Mouse (Mus musculus): ENCODE measurements around the gene Nme7. TPM values are rescaled to one million over a fixed set of nuclear protein-coding genes. Genes with fewer than 3 reads are reported as not detected.

Nme7 gene
- polyA plus RNA-seq, 1 experiment from 2014 or later = 29.9 TPM

DNA sequence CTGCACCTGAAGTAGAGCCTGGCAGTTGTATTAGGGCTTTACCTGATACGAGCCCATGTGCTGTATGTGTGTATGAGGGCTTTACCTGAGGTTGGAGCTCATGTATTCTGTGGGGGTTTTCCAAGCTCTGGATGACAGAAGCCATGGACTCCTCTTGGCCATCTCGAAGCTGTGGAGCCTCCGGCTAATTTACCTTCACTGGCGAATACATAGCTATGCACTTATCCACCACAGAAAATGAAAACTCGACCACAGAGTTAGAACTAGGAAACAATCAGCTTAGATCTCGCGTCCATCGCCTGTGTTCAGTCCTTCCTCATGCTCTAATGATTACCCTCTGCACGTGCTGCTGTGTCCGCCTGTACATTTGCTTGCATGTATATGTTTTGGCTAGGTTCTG lies 80.4 kb downstream of the Nme7 start:
- Histone ChIP-seq H3K4me2 (no peak overlapping the region), H3K9me3 (ENCODE audit: control insufficient read depth, low read length) (no peaks in the 10 kb centered on the region), H3K4me3 (ENCODE audit: low read depth, low read length) (no peak overlapping the region), H3K9ac (ENCODE audit: low read length) (no peak overlapping the region), H3K27me3 (ENCODE audit: control insufficient read depth, insufficient read depth, low read length) (no peaks in the 10 kb centered on the region), H3K4me1 (ENCODE audit: control insufficient read depth, insufficient read depth, low read length) (no peaks in the 10 kb centered on the region), H3K36me3 (ENCODE audit: control insufficient read depth, insufficient read depth, low read length) (no peaks in the 10 kb centered on the region), H3K27ac (ENCODE audit: low read depth, low read length) (no peak overlapping the region)
- WGBS = 95% methylated on average over 10 of the region's 10 CpGs
- ATAC-seq (ENCODE audit: low FRiP score) (no peak), DNase-seq (ENCODE audit: low spot score, missing footprints) (no peak)

GRCm38 (mm10) chr1:164384972-164385371 lies 81.1 kb downstream of the Nme7 start:
- H3K9me3 ChIP-seq (ENCODE audit: control insufficient read depth, low read length) = no peaks in the 10 kb centered on the region
- no peaks in the 10 kb centered on the region for H3K36me3 ChIP-seq (ENCODE audit: control insufficient read depth, insufficient read depth, low read length)
- H3K27me3 ChIP-seq (ENCODE audit: control insufficient read depth, insufficient read depth, low read length) = no peaks in the 10 kb centered on the region
- no peak overlapping the region for H3K9ac ChIP-seq (ENCODE audit: low read length)
- DNase-seq (ENCODE audit: low spot score, missing footprints) (no peak), ATAC-seq (ENCODE audit: low FRiP score) (no peak)
- no peak overlapping the region for H3K27ac ChIP-seq (ENCODE audit: low read depth, low read length)
- H3K4me1 ChIP-seq (ENCODE audit: control insufficient read depth, insufficient read depth, low read length) = no peaks in the 10 kb centered on the region
- H3K4me3 ChIP-seq (ENCODE audit: low read depth, low read length) = no peak overlapping the region
- H3K4me2 ChIP-seq = no peak overlapping the region
- WGBS = 90% methylated on average over 6 of the region's 6 CpGs

DNA sequence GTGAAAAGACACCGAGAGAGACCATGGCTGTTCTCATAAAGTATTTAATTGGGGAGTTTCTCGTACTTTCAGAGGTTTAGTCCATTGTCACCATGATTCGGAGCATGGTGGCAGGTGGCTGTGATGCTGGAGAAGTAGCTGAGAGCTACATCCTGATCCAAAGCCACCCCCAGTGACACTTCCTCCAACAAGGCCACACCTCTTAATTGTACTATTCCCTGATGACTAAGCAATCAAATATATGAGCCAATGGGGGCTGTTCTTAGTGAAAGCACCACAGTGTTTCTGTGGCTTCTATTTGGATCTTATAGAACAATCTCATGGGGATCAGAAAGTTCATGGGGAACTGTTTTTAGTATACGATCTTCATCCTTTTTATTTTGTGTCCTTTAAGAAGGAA lies 85.8 kb downstream of the Nme7 start:
- H3K4me3 ChIP-seq (ENCODE audit: low read depth, low read length) = no peak overlapping the region
- no peak for ATAC-seq (ENCODE audit: low FRiP score)
- no peaks in the 10 kb centered on the region for H3K36me3 ChIP-seq (ENCODE audit: control insufficient read depth, insufficient read depth, low read length)
- H3K27ac ChIP-seq (ENCODE audit: low read depth, low read length) = no peak overlapping the region
- WGBS = 86% methylated on average over 4 of the region's 4 CpGs
- H3K9me3 ChIP-seq (ENCODE audit: control insufficient read depth, low read length) = no peaks in the 10 kb centered on the region
- no peaks in the 10 kb centered on the region; the same call in 1 of the 2 replicates for H3K4me1 ChIP-seq (ENCODE audit: control insufficient read depth, insufficient read depth, low read length)
- H3K27me3 ChIP-seq (ENCODE audit: control insufficient read depth, insufficient read depth, low read length) = no peaks in the 10 kb centered on the region
- no peak overlapping the region for H3K9ac ChIP-seq (ENCODE audit: low read length)
- H3K4me2 ChIP-seq = no peak overlapping the region
- no peak for DNase-seq (ENCODE audit: low spot score, missing footprints)

DNA sequence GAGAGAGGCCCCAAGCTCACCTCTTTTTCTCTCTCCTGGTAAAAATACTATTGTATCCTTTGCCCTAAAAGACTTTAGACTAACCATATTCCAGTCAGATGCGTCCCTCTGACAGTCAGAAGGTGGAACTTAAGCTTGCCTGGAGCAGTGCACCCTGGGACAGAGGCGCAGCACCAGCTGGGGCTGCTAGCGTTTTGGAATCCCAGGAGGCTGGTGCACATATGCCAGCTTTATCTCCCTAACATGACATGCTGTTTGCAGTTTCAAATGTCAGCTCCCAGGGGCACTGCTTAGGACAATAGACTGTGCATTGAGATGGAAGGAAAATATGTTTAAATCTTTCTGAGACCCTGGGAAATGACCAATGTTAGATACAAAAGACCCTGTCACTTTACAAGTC lies 88.3 kb downstream of the Nme7 start:
- Histone ChIP-seq H3K9ac (ENCODE audit: low read length) (no peak overlapping the region), H3K4me3 (ENCODE audit: low read depth, low read length) (no peak overlapping the region), H3K9me3 (ENCODE audit: control insufficient read depth, low read length) (no peaks in the 10 kb centered on the region), H3K4me1 (ENCODE audit: control insufficient read depth, insufficient read depth, low read length) (peaks cover 3% of the 10 kb centered on the region), H3K4me2 (no peak overlapping the region), H3K27ac (ENCODE audit: low read depth, low read length) (no peak overlapping the region), H3K36me3 (ENCODE audit: control insufficient read depth, insufficient read depth, low read length) (no peaks in the 10 kb centered on the region), H3K27me3 (ENCODE audit: control insufficient read depth, insufficient read depth, low read length) (no peaks in the 10 kb centered on the region)
- ATAC-seq (ENCODE audit: low FRiP score) (peak; percentile 85), DNase-seq (ENCODE audit: low spot score, missing footprints) (no peak)
- WGBS = 55% methylated on average over 3 of the region's 3 CpGs

DNA sequence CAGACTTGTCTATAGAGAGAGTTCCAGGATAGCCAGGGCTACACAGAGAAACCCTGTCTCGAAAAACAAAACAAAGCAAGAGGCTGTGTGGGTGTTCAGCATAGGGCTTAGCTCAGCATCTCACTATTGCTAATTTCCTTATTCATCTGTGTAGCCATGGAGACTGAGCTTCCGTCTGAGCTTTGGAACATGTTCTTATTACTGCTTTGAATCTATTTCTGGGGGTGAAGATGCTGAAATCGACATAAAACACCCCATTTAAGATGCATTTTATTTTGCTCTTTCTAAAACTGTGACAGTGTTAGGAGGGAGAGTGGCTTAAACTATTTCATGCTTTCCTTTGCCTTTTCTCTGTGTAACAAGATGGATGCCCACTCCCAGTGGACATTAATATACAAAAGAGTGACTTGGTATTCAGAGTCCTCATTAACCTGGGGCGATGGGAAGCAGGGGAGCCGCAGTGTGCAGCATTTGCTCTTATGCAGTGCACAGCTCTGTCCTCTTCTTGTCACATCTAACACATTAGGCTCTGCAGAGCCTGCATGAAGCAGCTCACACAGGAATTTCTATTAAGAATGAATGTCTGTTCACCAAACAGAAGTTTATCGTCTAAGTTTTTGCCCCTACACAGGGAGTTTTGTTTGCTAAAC lies 91.3 kb downstream of the Nme7 start:
- ATAC-seq (ENCODE audit: low FRiP score) = peak; percentile 77
- Histone ChIP-seq H3K4me2 (no peak overlapping the region), H3K36me3 (ENCODE audit: control insufficient read depth, insufficient read depth, low read length) (no peaks in the 10 kb centered on the region), H3K27ac (ENCODE audit: low read depth, low read length) (peak overlapping the region; percentile 37; the same call in 1 of the 2 replicates), H3K9ac (ENCODE audit: low read length) (no peak overlapping the region), H3K27me3 (ENCODE audit: control insufficient read depth, insufficient read depth, low read length) (no peaks in the 10 kb centered on the region), H3K4me1 (ENCODE audit: control insufficient read depth, insufficient read depth, low read length) (peaks cover 3% of the 10 kb centered on the region), H3K9me3 (ENCODE audit: control insufficient read depth, low read length) (no peaks in the 10 kb centered on the region), H3K4me3 (ENCODE audit: low read depth, low read length) (no peak overlapping the region)
- 58% methylated on average over 6 of the region's 6 CpGs for WGBS
- peak; percentile 90 for DNase-seq (ENCODE audit: low spot score, missing footprints)

DNA sequence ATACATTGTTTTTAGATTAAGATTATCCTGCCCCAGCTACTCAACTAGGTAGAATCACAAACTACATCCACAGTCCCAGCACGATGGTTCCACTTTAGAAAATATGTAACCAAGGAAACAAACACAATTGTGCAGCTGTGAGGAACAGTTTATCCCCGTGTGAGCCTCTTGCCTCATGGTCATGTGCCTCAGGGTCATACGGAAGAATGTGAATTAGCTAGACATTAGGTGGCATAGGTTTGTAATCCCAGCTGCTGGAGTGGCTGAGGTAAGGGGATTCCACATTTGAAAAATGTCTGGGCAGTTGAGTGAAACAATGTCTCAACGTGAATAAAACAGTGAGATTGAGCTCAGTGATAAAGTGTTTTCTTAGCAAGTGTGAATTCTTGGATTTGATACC lies 93.8 kb downstream of the Nme7 start:
- Histone ChIP-seq H3K9me3 (ENCODE audit: control insufficient read depth, low read length) (peaks cover 2% of the 10 kb centered on the region; the same call in 1 of the 2 replicates), H3K27ac (ENCODE audit: low read depth, low read length) (no peak overlapping the region), H3K4me3 (ENCODE audit: low read depth, low read length) (no peak overlapping the region), H3K4me2 (no peak overlapping the region), H3K9ac (ENCODE audit: low read length) (no peak overlapping the region), H3K27me3 (ENCODE audit: control insufficient read depth, insufficient read depth, low read length) (no peaks in the 10 kb centered on the region), H3K4me1 (ENCODE audit: control insufficient read depth, insufficient read depth, low read length) (peaks cover 3% of the 10 kb centered on the region), H3K36me3 (ENCODE audit: control insufficient read depth, insufficient read depth, low read length) (no peaks in the 10 kb centered on the region)
- no peak for DNase-seq (ENCODE audit: low spot score, missing footprints)
- WGBS = 55% methylated on average over 4 of the region's 4 CpGs
- no peak for ATAC-seq (ENCODE audit: low FRiP score)

DNA sequence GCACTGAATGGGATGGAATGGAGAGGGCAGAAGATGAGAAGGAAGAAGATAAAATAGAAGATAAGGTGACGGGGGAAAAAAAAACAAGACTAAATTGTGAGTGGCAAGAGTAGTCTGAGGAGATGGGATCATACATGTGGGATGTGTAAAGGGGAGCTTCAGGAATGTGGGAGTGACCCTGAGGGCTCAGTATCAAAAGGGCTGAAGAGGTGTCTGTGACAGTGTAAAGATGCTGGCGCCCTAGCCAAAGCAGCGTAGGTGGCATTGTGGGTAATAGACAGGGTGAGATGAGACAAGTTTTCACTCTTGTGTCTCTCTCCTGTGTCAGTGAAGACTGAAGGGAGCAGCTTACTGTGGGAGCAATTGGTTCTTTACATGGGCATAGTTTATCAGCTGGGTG lies 95.7 kb downstream of the Nme7 start:
- DNase-seq (ENCODE audit: low spot score, missing footprints) = no peak
- H3K27ac ChIP-seq (ENCODE audit: low read depth, low read length) = no peak overlapping the region
- H3K27me3 ChIP-seq (ENCODE audit: control insufficient read depth, insufficient read depth, low read length) = no peaks in the 10 kb centered on the region
- 95% methylated on average over 3 of the region's 3 CpGs for WGBS
- no peak overlapping the region for H3K4me3 ChIP-seq (ENCODE audit: low read depth, low read length)
- H3K4me1 ChIP-seq (ENCODE audit: control insufficient read depth, insufficient read depth, low read length) = peaks cover 3% of the 10 kb centered on the region
- H3K36me3 ChIP-seq (ENCODE audit: control insufficient read depth, insufficient read depth, low read length) = no peaks in the 10 kb centered on the region
- peaks cover 2% of the 10 kb centered on the region; the same call in 1 of the 2 replicates for H3K9me3 ChIP-seq (ENCODE audit: control insufficient read depth, low read length)
- no peak overlapping the region for H3K9ac ChIP-seq (ENCODE audit: low read length)
- H3K4me2 ChIP-seq = no peak overlapping the region
- ATAC-seq (ENCODE audit: low FRiP score) = no peak

DNA sequence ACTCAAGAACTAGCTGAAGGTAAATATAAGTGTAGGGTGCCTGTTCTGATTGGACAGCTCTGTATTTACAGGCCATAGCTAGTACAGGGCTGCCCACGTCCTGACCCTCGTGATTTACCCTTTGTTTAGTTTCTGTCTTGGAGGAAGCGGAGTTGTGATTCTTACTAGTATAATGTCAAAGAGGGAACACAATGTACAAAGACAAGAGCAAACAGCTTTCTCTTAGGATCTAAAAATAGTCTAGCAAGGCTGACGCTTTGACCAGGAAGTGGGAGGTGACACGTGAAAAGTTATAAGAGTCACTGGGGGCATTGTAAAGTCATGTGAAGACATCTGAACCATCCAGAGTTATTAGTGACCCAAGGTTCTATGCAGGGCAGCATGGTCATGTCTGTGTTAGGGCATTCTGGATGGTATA lies 101.5 kb downstream of the Nme7 start:
- Histone ChIP-seq H3K4me1 (ENCODE audit: control insufficient read depth, insufficient read depth, low read length) (no peaks in the 10 kb centered on the region), H3K4me2 (no peak overlapping the region), H3K36me3 (ENCODE audit: control insufficient read depth, insufficient read depth, low read length) (no peaks in the 10 kb centered on the region), H3K27ac (ENCODE audit: low read depth, low read length) (no peak overlapping the region), H3K9me3 (ENCODE audit: control insufficient read depth, low read length) (peaks cover 2% of the 10 kb centered on the region; the same call in 1 of the 2 replicates), H3K27me3 (ENCODE audit: control insufficient read depth, insufficient read depth, low read length) (no peaks in the 10 kb centered on the region), H3K4me3 (ENCODE audit: low read depth, low read length) (no peak overlapping the region), H3K9ac (ENCODE audit: low read length) (no peak overlapping the region)
- ATAC-seq (ENCODE audit: low FRiP score) (no peak), DNase-seq (ENCODE audit: low spot score, missing footprints) (no peak)
- WGBS = 73% methylated on average over 5 of the region's 5 CpGs

DNA sequence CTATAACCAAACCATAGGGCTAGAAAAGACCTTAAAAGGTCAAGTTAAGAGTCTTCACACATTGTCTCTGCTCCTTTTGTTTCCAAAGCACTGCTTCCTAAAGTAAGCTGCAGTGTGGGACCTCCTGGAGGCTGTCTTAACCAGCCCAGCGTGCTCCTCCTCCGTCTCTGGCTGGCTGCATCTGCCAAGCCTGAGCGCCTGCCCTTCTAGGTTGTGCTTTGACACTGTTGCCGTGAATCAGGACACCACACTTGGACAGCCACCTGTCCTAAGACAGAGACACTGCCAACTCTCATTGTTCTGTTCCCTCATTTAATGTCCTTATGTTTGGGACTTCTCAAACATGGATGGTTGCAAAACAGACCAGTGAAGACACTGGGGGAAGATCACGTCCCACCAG lies 102.6 kb downstream of the Nme7 start:
- no peaks in the 10 kb centered on the region for H3K27me3 ChIP-seq (ENCODE audit: control insufficient read depth, insufficient read depth, low read length)
- no peak for DNase-seq (ENCODE audit: low spot score, missing footprints)
- H3K27ac ChIP-seq (ENCODE audit: low read depth, low read length) = no peak overlapping the region
- H3K9ac ChIP-seq (ENCODE audit: low read length) = no peak overlapping the region
- H3K4me1 ChIP-seq (ENCODE audit: control insufficient read depth, insufficient read depth, low read length) = no peaks in the 10 kb centered on the region
- H3K36me3 ChIP-seq (ENCODE audit: control insufficient read depth, insufficient read depth, low read length) = no peaks in the 10 kb centered on the region
- H3K4me3 ChIP-seq (ENCODE audit: low read depth, low read length) = no peak overlapping the region
- H3K4me2 ChIP-seq = no peak overlapping the region
- peaks cover 2% of the 10 kb centered on the region; the same call in 1 of the 2 replicates for H3K9me3 ChIP-seq (ENCODE audit: control insufficient read depth, low read length)
- ATAC-seq (ENCODE audit: low FRiP score) = no peak
- WGBS = 35% methylated on average over 5 of the region's 5 CpGs
